Comparison of ENCODE assay signal across 19 mouse cellular contexts in genomic region chr7:68408611-68409010, GRCm38 (mm10).
DNase-seq lines count a peak whose midpoint lies in the region; ATAC-seq and TF ChIP-seq lines count a peak whose summit lies in the region.
"Had no signal": no experiment of that assay in that cellular context is flagged by ENCODE, and none has a peak within 500 bp of the region (broad histone marks: within the 10 kb centered on the region; RNA-seq: fewer than 3 reads in every experiment).

No protein-coding gene starts in this region.

- H3K27ac ChIP-seq in forebrain, embryonic 11.5 days (ENCODE audit: low read depth, low read length), result no peak overlapping the region
- H3K27ac ChIP-seq in forebrain, embryonic 13.5 days, result no peak overlapping the region
- no peak overlapping the region for H3K27ac ChIP-seq in lung, embryonic 16.5 days (ENCODE audit: low read length)
- H3K27ac ChIP-seq in stomach, postnatal 0 days (replicated peaks), result no peak overlapping the region
- no peak overlapping the region for H3K27ac ChIP-seq in kidney, adult 2 months (ENCODE audit: insufficient read depth, low read depth, low read length)
- H3K27ac ChIP-seq: embryonic facial prominence, embryonic 15.5 days; heart, embryonic 13.5 days; hindbrain, embryonic 12.5 days; layer of hippocampus, adult 2 months; liver, embryonic 14.5 days; midbrain, embryonic 15.5 days; neural tube, embryonic 12.5 days had no signal

- TF ChIP-seq POLR2A in kidney, adult 2 months (IDR thresholded peaks at IDR 0.05; ENCODE audit: low read depth, low read length), result no peak

- H3K4me2 ChIP-seq in forebrain, embryonic 11.5 days (ENCODE audit: low read depth, low read length, severe bottlenecking), result no peak overlapping the region
- no peak overlapping the region for H3K4me2 ChIP-seq in forebrain, embryonic 13.5 days
- H3K4me2 ChIP-seq in lung, embryonic 16.5 days (ENCODE audit: low read depth, low read length), result no peak overlapping the region
- H3K4me2 ChIP-seq in stomach, postnatal 0 days (replicated peaks; ENCODE audit: low read depth), result no peak overlapping the region
- H3K4me2 ChIP-seq: embryonic facial prominence, embryonic 15.5 days; heart, embryonic 13.5 days; hindbrain, embryonic 12.5 days; midbrain, embryonic 15.5 days; neural tube, embryonic 12.5 days had no signal

- no peaks in the 10 kb centered on the region for H3K4me1 ChIP-seq in forebrain, embryonic 11.5 days (replicated peaks; ENCODE audit: control insufficient read depth, insufficient read depth, low read length)
- H3K4me1 ChIP-seq in forebrain, embryonic 13.5 days, result no peaks in the 10 kb centered on the region
- H3K4me1 ChIP-seq in lung, embryonic 16.5 days (replicated peaks; ENCODE audit: control insufficient read depth, insufficient read depth, low read length), result no peaks in the 10 kb centered on the region; the same call in 1 of the 2 replicates
- H3K4me1 ChIP-seq in stomach, postnatal 0 days (replicated peaks; ENCODE audit: control insufficient read depth, insufficient read depth), result 0 out of 2 replicates have a peak, but pooled peaks cover 3% of the 10 kb centered on the region
- H3K4me1 ChIP-seq in kidney, adult 2 months (ENCODE audit: control insufficient read depth, insufficient read depth, low read length), result no peaks in the 10 kb centered on the region
- H3K4me1 ChIP-seq: hindbrain, embryonic 12.5 days; neural tube, embryonic 12.5 days had no signal

- TF ChIP-seq CTCF in stomach, postnatal 0 days (IDR thresholded peaks at IDR 0.05; ENCODE audit: low read depth), result peak; percentile 22; the same call in 1 of the 2 replicates
- TF ChIP-seq CTCF in kidney, adult 2 months (conservative IDR thresholded peaks at IDR 0.05; ENCODE audit: insufficient read depth, insufficient read length, low read depth, low read length), result no peak

- H3K36me3 ChIP-seq in forebrain, embryonic 11.5 days (ENCODE audit: control insufficient read depth, insufficient read depth, low read length), result no peaks in the 10 kb centered on the region
- no peaks in the 10 kb centered on the region for H3K36me3 ChIP-seq in forebrain, embryonic 13.5 days (ENCODE audit: poor library complexity, severe bottlenecking)
- no peaks in the 10 kb centered on the region for H3K36me3 ChIP-seq in lung, embryonic 16.5 days (ENCODE audit: control insufficient read depth, insufficient read depth, low read length)
- H3K36me3 ChIP-seq in stomach, postnatal 0 days (ENCODE audit: control insufficient read depth, insufficient read depth, low read length), result no peaks in the 10 kb centered on the region
- no peaks in the 10 kb centered on the region for H3K36me3 ChIP-seq in kidney, adult 2 months (ENCODE audit: control insufficient read depth, insufficient read depth, low read length)
- H3K36me3 ChIP-seq: embryonic facial prominence, embryonic 15.5 days; heart, embryonic 13.5 days; hindbrain, embryonic 12.5 days; midbrain, embryonic 15.5 days; neural tube, embryonic 12.5 days had no signal

- H3K9ac ChIP-seq in forebrain, embryonic 11.5 days (ENCODE audit: low read length), result no peak overlapping the region
- no peak overlapping the region for H3K9ac ChIP-seq in forebrain, embryonic 13.5 days
- H3K9ac ChIP-seq in lung, embryonic 16.5 days (ENCODE audit: low read length), result no peak overlapping the region
- H3K9ac ChIP-seq in stomach, postnatal 0 days (ENCODE audit: low read length), result no peak overlapping the region
- H3K9ac ChIP-seq: embryonic facial prominence, embryonic 15.5 days; heart, embryonic 13.5 days; hindbrain, embryonic 12.5 days; liver, embryonic 14.5 days; midbrain, embryonic 15.5 days; neural tube, embryonic 12.5 days had no signal

- no peak for TF ChIP-seq EP300 in stomach, postnatal 0 days (optimal IDR thresholded peaks at IDR 0.05)

- no peak overlapping the region for H3K4me3 ChIP-seq in forebrain, embryonic 11.5 days (ENCODE audit: low read depth, low read length)
- no peak overlapping the region for H3K4me3 ChIP-seq in forebrain, embryonic 13.5 days
- no peak overlapping the region for H3K4me3 ChIP-seq in lung, embryonic 16.5 days (ENCODE audit: low read length)
- no peak overlapping the region for H3K4me3 ChIP-seq in stomach, postnatal 0 days (ENCODE audit: low read depth, low read length)
- H3K4me3 ChIP-seq in kidney, adult 2 months (ENCODE audit: insufficient read depth, low read depth, low read length), result no peak overlapping the region
- H3K4me3 ChIP-seq: embryonic facial prominence, embryonic 15.5 days; heart, embryonic 13.5 days; hindbrain, embryonic 12.5 days; layer of hippocampus, adult 2 months; midbrain, embryonic 15.5 days; neural tube, embryonic 12.5 days had no signal

- no peaks in the 10 kb centered on the region for H3K9me3 ChIP-seq in forebrain, embryonic 11.5 days (ENCODE audit: control insufficient read depth, low read length)
- no peaks in the 10 kb centered on the region for H3K9me3 ChIP-seq in forebrain, embryonic 13.5 days (replicated peaks)
- no peaks in the 10 kb centered on the region for H3K9me3 ChIP-seq in lung, embryonic 16.5 days (ENCODE audit: control insufficient read depth, low read length)
- H3K9me3 ChIP-seq in stomach, postnatal 0 days (ENCODE audit: control insufficient read depth, low read length), result no peaks in the 10 kb centered on the region
- H3K9me3 ChIP-seq: embryonic facial prominence, embryonic 15.5 days; heart, embryonic 13.5 days; hindbrain, embryonic 12.5 days; midbrain, embryonic 15.5 days; neural tube, embryonic 12.5 days had no signal

- peak; percentile 21 for DNase-seq in forebrain, embryonic 11.5 days (ENCODE audit: low spot score)
- no peak for DNase-seq in lung, postnatal 25 days (ENCODE audit: low spot score)
- peak; percentile 42 to 56 for DNase-seq in cerebellum, postnatal 14 days
- peak; percentile 24 for DNase-seq in stomach, postnatal 0 days (ENCODE audit: low spot score)
- no peak for DNase-seq in kidney, adult 2 months
- DNase-seq in Muller cell, postnatal 12 days (ENCODE audit: inconsistent ontology term), result no peak
- DNase-seq: adrenal gland, postnatal 10 days; gastrocnemius, postnatal 36 days; kidney, adult 8-10 months; thymus, postnatal 25 days had no signal

- WGBS in forebrain, embryonic 11.5 days, result 81% methylated on average over 5 of the region's 5 CpGs
- 80% methylated on average over 5 of the region's 5 CpGs for WGBS in forebrain, embryonic 13.5 days
- WGBS in lung, embryonic 16.5 days, result 23% methylated on average over 5 of the region's 5 CpGs
- WGBS in stomach, postnatal 0 days, result 29% methylated on average over 5 of the region's 5 CpGs
- 75% methylated on average over 5 of the region's 5 CpGs for WGBS in kidney, adult 2 months

- no peak for ATAC-seq in forebrain, embryonic 11.5 days (replicated peaks; ENCODE audit: low FRiP score)
- ATAC-seq in forebrain, embryonic 13.5 days, result no peak
- 0 out of 2 replicates have a peak, but pooled peaks have one; percentile 56 for ATAC-seq in lung, embryonic 16.5 days (ENCODE audit: low read depth)
- 0 out of 2 replicates have a peak, but pooled peaks have one; percentile 70 for ATAC-seq in stomach, postnatal 0 days (ENCODE audit: low FRiP score, low TSS enrichment)
- ATAC-seq: midbrain, embryonic 15.5 days had no signal

- no peaks in the 10 kb centered on the region; the same call in 1 of the 2 replicates for H3K27me3 ChIP-seq in forebrain, embryonic 11.5 days (ENCODE audit: control insufficient read depth, insufficient read depth, low read length)
- no peaks in the 10 kb centered on the region for H3K27me3 ChIP-seq in forebrain, embryonic 13.5 days
- no peaks in the 10 kb centered on the region; the same call in 1 of the 2 replicates for H3K27me3 ChIP-seq in lung, embryonic 16.5 days (ENCODE audit: control insufficient read depth, insufficient read depth, low read depth, low read length)
- no peaks in the 10 kb centered on the region for H3K27me3 ChIP-seq in stomach, postnatal 0 days (ENCODE audit: control insufficient read depth, insufficient read depth, low read length)
- no peaks in the 10 kb centered on the region for H3K27me3 ChIP-seq in kidney, adult 2 months (replicated peaks; ENCODE audit: control insufficient read depth, insufficient read depth, low read length)
- H3K27me3 ChIP-seq: hindbrain, embryonic 12.5 days; midbrain, embryonic 15.5 days had no signal

Comparison
In these comparisons a context has a peak if more than half of its experiments do, and no peak if none do; other contexts are left out.
1. ATAC-seq: peak in lung, embryonic 16.5 days (single experiment) and stomach, postnatal 0 days (single experiment); none in forebrain, embryonic 11.5 days (single experiment) and forebrain, embryonic 13.5 days (single experiment).
2. DNase-seq: peak in forebrain, embryonic 11.5 days (single experiment), cerebellum, postnatal 14 days (2 of 2) and stomach, postnatal 0 days (single experiment); none in lung, postnatal 25 days (single experiment), kidney, adult 2 months (single experiment) and Muller cell, postnatal 12 days (single experiment).